Mouse (Mus musculus) spleen, adult 2 months (tissue): Measurements from ENCODE around the gene Abcf2.

Experiments
- CTCF ChIP-seq: fragments of 200-500 bp; IDR thresholded peaks from 2 replicates; pipeline ENCODE4 v1.5.1; 2011; ENCODE audit warnings: mild to moderate bottlenecking, inconsistent platforms; ENCODE audit not compliant: insufficient read depth, insufficient read length, insufficient replicate concordance; ENCODE audit errors: extremely low read depth
- POLR2A ChIP-seq: fragments of 200-500 bp; IDR thresholded peaks from 2 replicates; pipeline ENCODE4 v1.6.1; 2011; ENCODE audit warnings: low read depth, low read length, inconsistent platforms

- TF ChIP-seq CTCF (no peak), POLR2A (no peak)
These were observed 46.9 kb upstream of the Abcf2 start, which contains the start of gene Smarcd3 for GRCm38 (mm10) chr5:24623986-24624821.
